Mouse (Mus musculus) CD4-positive naive resting alpha-beta T cell, adult 76 days (primary cell): ENCODE results near the gene Gm20390. TPM values are rescaled to one million over a fixed set of nuclear protein-coding genes. Genes with fewer than 3 reads are reported as not detected.

Experiments
- total RNA-seq: library from RNA; stranded (reverse); gene quantifications from one replicate; pipeline ENCODE4 v1.2.4, GENCODE M21; 2023

Gm20390 gene
- total RNA-seq, result 60.5 TPM

DNA sequence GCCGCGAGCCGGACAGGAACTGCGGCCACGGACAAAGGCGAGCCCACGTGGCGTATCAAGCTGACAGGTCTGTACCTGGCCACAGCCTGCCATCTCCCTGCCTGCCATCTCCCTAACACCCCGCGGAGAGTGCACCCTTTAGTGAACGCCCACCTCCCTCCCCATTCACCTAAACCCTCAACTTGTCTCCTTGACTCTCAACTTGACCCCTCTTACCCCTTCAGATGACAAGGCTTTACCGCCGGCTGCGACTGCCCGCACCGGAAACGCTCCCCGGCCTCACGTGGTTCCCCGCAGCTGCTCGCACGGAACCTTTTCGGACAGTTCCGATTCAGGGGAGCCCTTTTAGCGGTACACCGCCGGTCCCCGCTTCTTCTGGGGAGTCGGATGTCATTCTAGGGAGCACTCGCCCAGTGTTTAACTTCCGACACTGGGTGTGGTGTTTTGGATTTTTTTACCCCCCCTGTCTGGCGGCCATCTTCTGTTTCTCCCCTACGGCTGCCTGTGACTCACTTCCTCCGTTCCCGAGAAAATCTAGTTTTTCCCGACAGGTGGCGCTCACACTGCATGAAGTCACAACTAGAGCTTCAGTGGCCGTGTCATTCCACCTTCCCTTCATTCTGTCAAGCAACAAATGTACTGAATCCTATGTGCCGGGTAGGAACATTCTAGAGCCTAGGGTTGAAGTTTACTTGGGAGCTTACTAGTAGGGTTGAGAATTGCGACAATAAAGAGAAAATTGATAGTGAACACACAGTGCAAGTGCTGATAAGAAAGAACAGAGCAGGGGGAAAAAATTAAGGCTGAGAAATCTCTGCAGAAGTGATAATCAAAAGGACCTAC lies at the start of gene Gm20390, which contains the start of gene Nme1:
Gene Gm20390 (minus strand): TSS at position 289 of the 843 bp plus-strand sequence.
Gene Nme1 (minus strand): TSS at position 517 of the 843 bp plus-strand sequence.

GRCm38 (mm10) chr11:93995720-93996305 lies 27.7 kb upstream of the Gm20390 start, which contains the start of gene Spag9:
Spag9 (plus strand) TSS chr11:93996091.

GRCm38 (mm10) chr11:93956159-93956558 lies 11.9 kb downstream of the Gm20390 start, which contains the start of gene Nme2:
Nme2 (minus strand) TSS chr11:93956259.

Other genes with a start within 250 kb of the Gm20390 start
- gene Utp18, start 82.5 kb downstream of the Gm20390 start, total RNA-seq, result 69.7 TPM
- gene Mbtd1, start 82.4 kb downstream of the Gm20390 start, total RNA-seq, result 70.0 TPM
- 189 TPM for gene Nme2, start 12.0 kb downstream of the Gm20390 start, total RNA-seq
- 30.1 TPM for gene Nme1, start 228 bp upstream of the Gm20390 start, total RNA-seq
- gene Spag9, start 27.8 kb upstream of the Gm20390 start, total RNA-seq, result 93.6 TPM
- 96.1 TPM for gene Tob1, start 243.2 kb upstream of the Gm20390 start, total RNA-seq